In the genomic region with DNA sequence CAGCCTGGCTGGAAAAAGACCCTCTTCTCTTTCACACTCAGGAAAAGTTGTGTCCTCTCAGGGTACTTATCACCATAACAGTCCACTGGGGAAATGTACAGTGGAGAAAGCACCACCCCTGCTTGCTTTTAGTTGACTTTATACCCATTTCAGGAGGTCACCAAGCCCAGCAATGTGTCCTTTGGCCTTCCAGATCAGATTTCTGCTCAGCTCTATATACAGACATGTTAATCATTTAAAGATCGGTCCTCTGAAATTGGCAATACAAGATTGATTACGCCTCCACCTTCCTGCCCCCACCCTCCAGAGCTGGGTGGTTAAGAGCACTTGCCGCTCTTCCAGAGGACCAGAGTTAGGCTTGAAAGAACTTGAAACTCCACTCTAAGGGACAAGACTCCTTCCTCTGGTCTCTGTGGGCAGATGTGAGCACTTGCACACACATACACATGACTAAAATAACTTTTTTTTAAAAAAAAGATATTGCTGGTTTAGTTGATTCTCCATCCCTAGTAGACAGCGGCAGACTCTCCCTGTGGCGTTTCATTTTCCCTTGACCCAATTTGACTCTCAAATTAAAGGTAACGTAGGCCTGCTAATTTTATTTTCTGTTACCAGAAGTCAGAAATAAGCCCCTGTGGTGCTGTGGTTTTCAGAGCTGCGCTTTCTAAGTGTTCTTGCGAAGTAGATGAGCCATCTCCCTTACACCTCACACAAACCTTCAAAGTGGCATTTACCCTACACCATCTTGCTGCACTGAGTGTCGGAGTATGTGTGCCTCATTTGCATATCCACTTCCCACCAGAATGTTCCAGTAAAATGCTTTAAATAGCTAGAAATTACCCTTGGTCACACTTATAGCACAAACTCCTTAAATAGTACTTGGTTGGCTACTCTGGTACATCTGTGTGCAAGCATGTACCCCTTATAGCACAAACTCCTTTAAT, we compare ENCODE assay signal across 24 mouse cellular contexts. TPM values are rescaled to one million over a fixed set of nuclear protein-coding genes. Genes with fewer than 3 reads are reported as not detected.
DNase-seq lines count a peak whose midpoint lies in the region; ATAC-seq and TF ChIP-seq lines count a peak whose summit lies in the region.
"Had no signal": no experiment of that assay in that cellular context is flagged by ENCODE, and none has a peak within 500 bp of the region (broad histone marks: within the 10 kb centered on the region; RNA-seq: fewer than 3 reads in every experiment).

No protein-coding gene starts in this region.

- no peak for DNase-seq in left cerebral cortex, adult 2 months (ENCODE audit: extremely low spot score in 1 of 2, low spot score in 2 of 2)
- DNase-seq in left cerebral cortex, adult 11 months (ENCODE audit: low spot score): no peak
- no peak for DNase-seq in kidney, postnatal 10 days
- DNase-seq: cerebellum, adult 8-10 months; cerebellum, postnatal 25 days; gastrocnemius, postnatal 10 days; heart, postnatal 14 days; kidney, adult 8-10 months; left cerebral cortex, postnatal 4 days; thymus, postnatal 14 days had no signal

- peak overlapping the region; percentile 72 for H3K27ac ChIP-seq in left cerebral cortex, adult 2 months
- no peak overlapping the region for H3K27ac ChIP-seq in liver, embryonic 15.5 days (replicated peaks)
- no peak overlapping the region for H3K27ac ChIP-seq in liver, embryonic 12.5 days
- peak overlapping the region; percentile 46 for H3K27ac ChIP-seq in intestine, embryonic 16.5 days (ENCODE audit: low read length)
- H3K27ac ChIP-seq: forebrain, embryonic 13.5 days; hindbrain, embryonic 10.5 days; hindbrain, embryonic 15.5 days; kidney, postnatal 0 days; lung, embryonic 15.5 days; stomach, embryonic 15.5 days had no signal

- ATAC-seq in liver, embryonic 15.5 days (ENCODE audit: insufficient read depth): peak; percentile 32; the same call in 1 of the 2 replicates
- ATAC-seq in liver, embryonic 12.5 days: no peak
- peak; percentile 7; the same call in 1 of the 2 replicates for ATAC-seq in intestine, embryonic 16.5 days
- ATAC-seq in cerebellum, adult (ENCODE audit: insufficient number of reproducible peaks, low FRiP score, low TSS enrichment): no peak
- ATAC-seq: activated CD4-positive, CD25-positive, alpha-beta regulatory T cell, adult 4 months; CD4-positive, CD25-positive, alpha-beta regulatory T cell, adult 4 months; inflammation-experienced regulatory T-cells, adult 6 months had no signal

- no peak overlapping the region for H3K4me3 ChIP-seq in left cerebral cortex, adult 2 months
- H3K4me3 ChIP-seq in liver, embryonic 15.5 days (replicated peaks): no peak overlapping the region
- no peak overlapping the region for H3K4me3 ChIP-seq in liver, embryonic 12.5 days
- no peak overlapping the region for H3K4me3 ChIP-seq in intestine, embryonic 16.5 days (ENCODE audit: low read length)
- H3K4me3 ChIP-seq: forebrain, embryonic 13.5 days; hindbrain, embryonic 10.5 days; hindbrain, embryonic 15.5 days; lung, embryonic 15.5 days; stomach, embryonic 15.5 days had no signal

- no peak overlapping the region for H3K9ac ChIP-seq in liver, embryonic 15.5 days
- no peak overlapping the region for H3K9ac ChIP-seq in liver, embryonic 12.5 days
- H3K9ac ChIP-seq in intestine, embryonic 16.5 days (ENCODE audit: low read depth, low read length): no peak overlapping the region
- H3K9ac ChIP-seq: forebrain, embryonic 13.5 days; hindbrain, embryonic 15.5 days; lung, embryonic 15.5 days; stomach, embryonic 15.5 days had no signal

- peaks cover 30% of the 10 kb centered on the region for H3K4me1 ChIP-seq in liver, embryonic 15.5 days (replicated peaks)
- peaks cover 19% of the 10 kb centered on the region for H3K4me1 ChIP-seq in liver, embryonic 12.5 days
- H3K4me1 ChIP-seq in intestine, embryonic 16.5 days (ENCODE audit: control insufficient read depth, insufficient read depth, low read length): peaks cover 14% of the 10 kb centered on the region
- H3K4me1 ChIP-seq: lung, embryonic 15.5 days had no signal

- peaks cover 83% of the 10 kb centered on the region for H3K27me3 ChIP-seq in liver, embryonic 15.5 days
- H3K27me3 ChIP-seq in liver, embryonic 12.5 days (replicated peaks): peaks cover 78% of the 10 kb centered on the region
- H3K27me3 ChIP-seq in intestine, embryonic 16.5 days (replicated peaks; ENCODE audit: control insufficient read depth, insufficient read depth, low read length): no peaks in the 10 kb centered on the region
- H3K27me3 ChIP-seq: forebrain, embryonic 13.5 days; hindbrain, embryonic 15.5 days; stomach, embryonic 15.5 days had no signal

- TF ChIP-seq CTCF in left cerebral cortex, adult 2 months (IDR thresholded peaks at IDR 0.05): no peak

- H3K9me3 ChIP-seq in liver, embryonic 15.5 days (replicated peaks): no peaks in the 10 kb centered on the region
- H3K9me3 ChIP-seq in liver, embryonic 12.5 days (replicated peaks): no peaks in the 10 kb centered on the region
- H3K9me3 ChIP-seq in intestine, embryonic 16.5 days (ENCODE audit: control insufficient read depth, low read length): no peaks in the 10 kb centered on the region
- H3K9me3 ChIP-seq: forebrain, embryonic 13.5 days; hindbrain, embryonic 10.5 days; hindbrain, embryonic 15.5 days; lung, embryonic 15.5 days; stomach, embryonic 15.5 days had no signal

- no peaks in the 10 kb centered on the region for H3K36me3 ChIP-seq in liver, embryonic 15.5 days (replicated peaks)
- no peaks in the 10 kb centered on the region for H3K36me3 ChIP-seq in liver, embryonic 12.5 days
- H3K36me3 ChIP-seq in intestine, embryonic 16.5 days (ENCODE audit: control insufficient read depth, insufficient read depth, low read length): no peaks in the 10 kb centered on the region
- H3K36me3 ChIP-seq: hindbrain, embryonic 10.5 days; hindbrain, embryonic 15.5 days; lung, embryonic 15.5 days; stomach, embryonic 15.5 days had no signal

- intact Hi-C loops in left cerebral cortex, adult 2 months (cut with DNase I): loop anchor here (1.0 kb wide), 1 partner anchor 19 kb away; no protein-coding TSS in a partner anchor

- 76% methylated on average over 9 of the region's 9 CpGs for WGBS in liver, embryonic 15.5 days (ENCODE audit: insufficient replicate concordance)
- 73% methylated on average over 9 of the region's 9 CpGs for WGBS in liver, embryonic 12.5 days (ENCODE audit: insufficient replicate concordance)
- 78% methylated on average over 9 of the region's 9 CpGs for WGBS in intestine, embryonic 16.5 days

- H3K4me2 ChIP-seq in liver, embryonic 15.5 days: no peak overlapping the region
- no peak overlapping the region for H3K4me2 ChIP-seq in liver, embryonic 12.5 days
- no peak overlapping the region for H3K4me2 ChIP-seq in intestine, embryonic 16.5 days (ENCODE audit: low read depth, low read length)
- H3K4me2 ChIP-seq: forebrain, embryonic 13.5 days; lung, embryonic 15.5 days; midbrain, embryonic 11.5 days; stomach, embryonic 15.5 days had no signal

RNA-seq across cellular contexts. Expression of a gene that starts 0.8 kb away (rescaled TPM):
- 100 to 1,000 TPM; 114 to 137 TPM for total RNA-seq in left cerebral cortex, adult 2 months (2021)
- polyA plus RNA-seq in liver, embryonic 15.5 days (2015; fragmentation: Nextera tagmentation; extraction: Ambion mirVana): 3.9 and 5.9 TPM in 2 replicates
- polyA plus RNA-seq in liver, embryonic 12.5 days (2016; fragmentation: Nextera tagmentation; extraction: Ambion mirVana): 4.7 and 4.9 TPM in 2 replicates
- 273 and 289 TPM in 2 replicates for polyA plus RNA-seq in intestine, embryonic 16.5 days (2015; fragmentation: Nextera tagmentation; extraction: Ambion mirVana)

RNA-seq across cellular contexts. Expression of a gene that starts 47.5 kb away (rescaled TPM):
- total RNA-seq in left cerebral cortex, adult 2 months (2021): 100 to 1,000 TPM; 450 to 470 TPM
- 115 and 117 TPM in 2 replicates for polyA plus RNA-seq in liver, embryonic 15.5 days (2015; fragmentation: Nextera tagmentation; extraction: Ambion mirVana)
- polyA plus RNA-seq in liver, embryonic 12.5 days (2016; fragmentation: Nextera tagmentation; extraction: Ambion mirVana): 154 and 159 TPM in 2 replicates
- polyA plus RNA-seq in intestine, embryonic 16.5 days (2015; fragmentation: Nextera tagmentation; extraction: Ambion mirVana): 250 and 270 TPM in 2 replicates

Comparison
In these comparisons a context has a peak if more than half of its experiments do, and no peak if none do; other contexts are left out.
1. ATAC-seq: peak in liver, embryonic 15.5 days (single experiment) and intestine, embryonic 16.5 days (single experiment); none in liver, embryonic 12.5 days (single experiment) and cerebellum, adult (single experiment).
2. H3K27ac ChIP-seq: peak in left cerebral cortex, adult 2 months (single experiment) and intestine, embryonic 16.5 days (single experiment); none in liver, embryonic 15.5 days (single experiment) and liver, embryonic 12.5 days (single experiment).
3. RNA of a gene that starts 0.8 kb away (polyA plus RNA-seq): 273 to 289 TPM in intestine, embryonic 16.5 days; 3.9 to 5.9 TPM in liver, embryonic 15.5 days and 4.7 to 4.9 TPM in liver, embryonic 12.5 days; every median in the first group is over 10 times any median in the second.